Mouse (Mus musculus): ENCODE results near the gene Gpr141.

Gpr141 gene

DNA sequence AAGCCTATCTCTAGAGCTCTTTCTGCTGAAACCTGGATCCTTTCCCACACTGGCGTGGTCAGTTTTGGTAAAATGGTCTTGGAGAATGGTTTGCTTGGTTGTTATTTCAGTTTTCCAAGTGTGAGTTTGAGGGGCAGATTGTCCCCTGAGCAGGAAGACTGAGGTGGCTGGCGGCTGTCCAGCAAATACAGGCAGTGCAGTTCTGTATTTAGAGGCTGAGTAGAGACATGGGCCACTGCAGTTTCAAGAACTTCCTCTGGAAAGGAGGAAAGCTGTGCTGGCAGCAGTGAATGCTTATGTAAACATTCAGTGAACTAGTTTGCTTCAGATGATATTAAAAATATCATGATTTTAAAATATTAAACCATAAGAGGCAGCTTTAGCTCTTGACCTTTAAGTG is 93.2 kb downstream of the Gpr141 start:
- in situ Hi-C loops (cut with MboI, MseI), result no loop called here

DNA sequence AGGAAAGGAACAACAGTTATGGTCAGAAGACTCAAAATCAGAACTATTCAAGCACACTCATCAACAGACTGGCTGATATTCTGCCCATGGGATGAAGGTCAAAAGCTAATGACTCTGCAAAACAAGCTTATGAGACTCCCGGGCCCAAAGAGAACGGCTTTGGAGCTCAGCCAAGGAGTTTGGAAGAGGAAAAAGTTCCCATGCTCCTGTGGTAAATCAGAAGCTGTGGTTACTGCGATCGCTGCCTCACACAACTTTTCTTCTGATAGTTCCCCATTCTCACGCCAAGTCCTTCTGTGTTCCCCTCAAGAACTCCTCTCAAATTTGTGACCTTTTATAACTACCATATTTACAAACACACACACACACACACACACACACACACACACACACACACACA is 105.1 kb downstream of the Gpr141 start:
- in situ Hi-C loops (cut with MboI, MseI), result no loop called here

GRCm38 (mm10) chr13:19717201-19717600 is 106.9 kb downstream of the Gpr141 start:
- in situ Hi-C loops (cut with MboI, MseI), result no loop called here

DNA sequence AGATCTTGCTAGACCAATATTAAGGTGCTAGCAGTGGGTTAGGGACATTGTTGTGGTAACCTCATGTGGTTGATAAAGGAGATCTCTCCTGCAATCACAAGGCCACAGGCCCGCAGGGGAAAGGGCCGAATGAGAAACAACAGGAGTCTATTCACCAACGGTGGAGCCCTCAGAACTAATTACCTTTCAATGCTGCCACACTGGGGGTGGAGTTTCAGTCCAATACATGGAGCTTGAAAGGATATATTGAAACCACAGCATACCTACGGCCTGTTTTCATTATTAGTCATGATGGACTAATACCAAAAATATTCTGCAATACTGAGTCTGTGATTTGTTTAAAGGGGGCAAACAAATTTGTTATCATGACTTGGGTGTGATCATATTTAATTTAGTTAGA is 120.3 kb downstream of the Gpr141 start:
- in situ Hi-C loops (cut with MboI, MseI), result no loop called here

DNA sequence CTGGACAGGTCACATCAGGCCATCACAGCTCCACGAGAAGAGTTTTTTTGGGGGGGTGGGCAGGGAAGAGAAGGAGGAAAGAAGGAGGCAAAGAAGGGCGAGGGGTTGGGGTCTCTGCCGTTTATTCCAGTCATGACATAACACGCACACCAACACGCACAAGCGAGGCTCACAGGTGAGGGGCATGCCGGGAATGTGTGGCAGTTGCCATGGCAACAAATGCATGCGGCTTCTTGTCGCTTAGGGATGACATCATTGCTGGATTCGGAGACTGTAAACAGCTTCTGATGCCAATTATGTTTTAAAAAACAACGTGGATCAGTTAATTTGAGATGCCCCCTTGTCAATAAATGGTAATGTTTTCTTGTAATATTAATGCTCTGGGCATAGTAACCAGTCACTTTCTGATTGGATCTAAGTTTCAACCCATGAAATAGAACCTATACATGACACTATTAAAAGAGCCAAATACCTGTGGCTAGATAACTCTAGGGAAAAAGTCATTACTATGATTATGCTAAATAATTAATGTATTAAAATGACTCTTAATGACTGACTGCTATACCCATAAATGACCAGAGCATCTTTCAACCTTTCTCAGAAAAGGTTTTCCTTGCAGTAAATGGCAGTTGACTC is 122.5 kb downstream of the Gpr141 start:
- in situ Hi-C loops (cut with MboI, MseI), result no loop called here

DNA sequence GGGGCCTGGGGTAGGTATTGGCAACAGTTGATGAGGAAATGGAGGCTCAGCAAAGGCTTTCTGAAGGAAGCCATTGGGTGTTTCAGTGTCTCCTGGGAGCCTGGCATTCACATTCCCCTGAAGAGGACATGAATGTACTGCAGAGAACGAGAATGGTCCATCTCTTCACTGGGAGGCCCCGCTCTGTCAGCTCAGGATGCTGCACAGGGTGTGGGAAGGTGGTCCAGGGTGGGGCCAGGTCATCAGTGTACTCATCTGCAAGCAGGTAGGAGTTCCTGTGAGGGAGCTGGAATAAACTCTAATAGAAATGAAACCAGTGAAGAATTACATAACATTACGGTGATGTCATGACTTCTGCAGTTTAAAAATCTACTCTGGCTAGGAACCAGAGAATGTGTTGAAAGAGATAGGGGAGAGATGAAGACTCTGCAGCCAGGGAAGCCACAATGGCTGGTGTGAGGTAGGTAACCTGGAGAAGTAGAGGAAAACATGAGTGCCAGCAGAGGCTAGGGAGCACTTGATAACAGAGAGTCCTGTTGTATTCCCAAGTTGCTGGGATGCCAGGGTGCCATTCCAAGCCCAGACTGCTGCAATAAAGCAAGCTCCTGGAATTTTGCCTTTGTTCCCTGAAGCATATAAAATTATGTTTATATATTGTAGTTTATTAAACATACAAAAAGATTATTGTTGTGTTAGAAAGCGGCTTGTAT is 123.2 kb downstream of the Gpr141 start:
- in situ Hi-C loops (cut with MboI, MseI), result no loop called here

Measured in T-helper 17 cell (primary cell).